Mouse (Mus musculus): ENCODE results near the gene Zbtb48.
"Not testable (repeated sequence)": the region's sequence is repeated elsewhere in the genome, so short reads cannot be mapped to it uniquely, and the experiment has no call there.

Zbtb48 gene

DNA sequence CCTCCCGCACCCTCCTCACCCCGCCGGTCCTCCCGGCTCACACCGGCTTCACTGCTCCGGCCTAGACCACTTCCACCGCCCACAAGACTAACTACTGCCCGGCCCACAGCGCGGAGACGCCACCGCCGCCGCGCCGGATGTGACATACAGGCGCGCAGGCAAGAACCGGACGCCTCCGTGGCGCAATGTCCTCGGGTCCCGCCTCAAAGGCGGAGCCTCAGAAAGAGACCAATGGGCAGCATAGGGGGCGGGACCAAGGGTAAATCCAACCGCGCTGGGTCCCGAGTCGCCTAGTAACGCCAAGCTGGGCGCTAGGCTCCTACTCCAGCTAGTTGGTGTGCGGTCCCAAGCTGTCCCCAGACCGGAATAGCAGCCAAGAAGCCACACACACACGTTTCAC is at the start of gene Zbtb48:
Gene Zbtb48, minus strand, starts transcription at position 148 of the 400 bp plus-strand sequence.
- in situ Hi-C loops (cut with MboI, MseI): no loop called here

DNA sequence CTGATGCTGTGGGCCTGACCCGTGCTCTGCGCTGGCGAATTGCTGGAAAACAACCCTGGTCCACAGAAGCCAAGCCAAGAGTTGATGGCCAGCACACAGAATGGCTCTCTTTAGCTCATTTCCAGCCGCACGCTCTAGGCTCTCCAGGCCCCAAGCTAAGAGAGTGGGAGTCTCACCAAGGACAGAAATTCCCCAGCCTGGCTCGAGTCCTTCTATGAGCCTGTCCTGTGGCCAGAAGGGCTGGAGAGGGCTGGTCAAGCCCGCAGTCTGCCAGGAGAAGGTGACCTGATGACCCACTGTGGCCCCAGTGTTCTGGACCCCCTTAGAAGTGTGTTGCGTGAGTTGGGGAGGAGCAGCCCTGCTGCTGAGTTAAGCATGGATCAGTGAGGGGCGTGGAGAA is 49.7 kb upstream of the Zbtb48 start:
- in situ Hi-C loops (cut with MboI, MseI): no loop called here

DNA sequence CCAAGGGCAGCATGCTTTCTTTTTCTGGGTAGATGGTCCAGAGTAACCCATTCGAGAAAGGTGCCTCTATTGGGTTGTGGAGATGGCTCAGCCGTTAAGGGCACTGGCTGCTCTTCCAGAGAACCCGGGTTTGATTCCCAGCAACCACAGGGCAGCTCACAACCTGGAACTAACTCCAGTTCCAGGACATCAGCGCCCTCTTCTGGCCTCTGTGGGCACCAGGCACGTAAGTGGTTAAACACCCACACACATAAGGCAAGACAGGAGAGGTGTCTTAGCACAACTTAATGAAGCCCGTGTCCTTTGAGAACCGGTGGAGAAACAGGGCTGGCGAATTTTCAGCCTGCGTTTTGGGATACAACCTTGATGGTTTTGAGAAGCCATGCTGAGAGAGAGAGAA is 47.1 kb upstream of the Zbtb48 start:
- in situ Hi-C loops (cut with MboI, MseI): no loop called here

DNA sequence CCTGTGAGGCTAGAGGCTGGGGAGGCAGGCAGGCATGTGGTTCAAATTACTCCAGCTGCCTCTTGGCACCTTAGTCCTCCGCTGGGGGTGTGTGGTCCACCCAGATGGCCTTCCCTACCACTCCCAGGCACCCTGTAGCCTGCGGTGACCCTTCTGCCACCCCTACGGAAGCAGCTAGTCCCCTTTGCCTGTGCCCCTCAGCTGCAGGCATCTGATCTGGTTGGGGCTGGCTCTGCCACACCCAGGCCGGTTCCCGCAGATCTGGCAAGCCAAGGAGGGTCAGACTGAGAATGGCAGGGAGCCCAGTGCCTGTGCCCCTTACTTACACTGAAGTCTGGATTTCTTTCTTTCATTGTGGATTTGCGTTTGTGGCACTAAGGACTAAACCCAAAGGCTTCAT is 46.2 kb upstream of the Zbtb48 start:
- in situ Hi-C loops (cut with MboI, MseI): no loop called here

DNA sequence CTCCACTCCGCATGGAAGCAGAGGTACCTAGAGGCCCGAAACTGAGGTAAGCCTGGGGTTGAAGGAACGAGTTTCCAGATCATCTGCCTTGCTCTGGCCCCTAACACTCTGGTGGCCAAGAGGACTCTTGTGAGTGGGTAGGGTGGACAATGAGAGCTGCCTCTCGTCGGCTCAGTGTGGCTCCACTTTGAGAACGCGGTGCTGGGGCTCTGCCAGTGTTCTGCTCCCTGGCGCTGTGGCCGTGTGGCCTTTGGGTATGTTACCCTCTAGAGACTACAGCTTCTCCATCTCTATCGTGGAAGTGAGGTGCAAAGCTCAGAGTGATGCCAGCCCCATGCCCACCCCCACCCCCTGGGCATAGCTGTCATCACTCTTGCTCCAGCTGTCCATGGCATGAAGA is 45.2 kb upstream of the Zbtb48 start:
- in situ Hi-C loops (cut with MboI, MseI): no loop called here

DNA sequence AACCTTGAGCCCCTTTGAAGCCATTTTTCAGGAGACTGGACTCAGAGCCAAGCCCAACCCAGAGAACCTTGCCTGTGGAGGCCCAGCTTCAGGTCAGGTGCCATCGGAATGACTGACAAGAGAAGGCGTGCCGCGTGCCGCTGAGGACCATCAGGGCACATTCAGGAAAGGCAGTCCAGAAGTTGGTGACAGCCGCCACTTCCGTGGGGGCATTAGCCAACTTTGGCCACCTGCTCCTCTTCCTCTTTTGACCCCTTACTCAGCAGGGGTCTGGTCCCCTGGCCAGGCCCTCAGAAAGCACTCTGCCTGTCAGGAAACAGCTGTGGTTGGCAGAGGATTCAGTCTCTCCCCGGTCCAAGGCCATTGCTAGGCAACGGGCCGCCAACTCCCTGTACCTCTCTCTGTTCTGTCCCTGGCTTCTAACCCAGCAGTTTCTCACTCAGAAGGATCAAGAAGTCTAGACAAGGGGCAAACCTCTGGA is 44.7 kb upstream of the Zbtb48 start, which contains the start of gene Plekhg5:
Gene Plekhg5, plus strand, starts transcription at position 378 of the 481 bp plus-strand sequence.
- in situ Hi-C loops (cut with MboI, MseI): no loop called here

DNA sequence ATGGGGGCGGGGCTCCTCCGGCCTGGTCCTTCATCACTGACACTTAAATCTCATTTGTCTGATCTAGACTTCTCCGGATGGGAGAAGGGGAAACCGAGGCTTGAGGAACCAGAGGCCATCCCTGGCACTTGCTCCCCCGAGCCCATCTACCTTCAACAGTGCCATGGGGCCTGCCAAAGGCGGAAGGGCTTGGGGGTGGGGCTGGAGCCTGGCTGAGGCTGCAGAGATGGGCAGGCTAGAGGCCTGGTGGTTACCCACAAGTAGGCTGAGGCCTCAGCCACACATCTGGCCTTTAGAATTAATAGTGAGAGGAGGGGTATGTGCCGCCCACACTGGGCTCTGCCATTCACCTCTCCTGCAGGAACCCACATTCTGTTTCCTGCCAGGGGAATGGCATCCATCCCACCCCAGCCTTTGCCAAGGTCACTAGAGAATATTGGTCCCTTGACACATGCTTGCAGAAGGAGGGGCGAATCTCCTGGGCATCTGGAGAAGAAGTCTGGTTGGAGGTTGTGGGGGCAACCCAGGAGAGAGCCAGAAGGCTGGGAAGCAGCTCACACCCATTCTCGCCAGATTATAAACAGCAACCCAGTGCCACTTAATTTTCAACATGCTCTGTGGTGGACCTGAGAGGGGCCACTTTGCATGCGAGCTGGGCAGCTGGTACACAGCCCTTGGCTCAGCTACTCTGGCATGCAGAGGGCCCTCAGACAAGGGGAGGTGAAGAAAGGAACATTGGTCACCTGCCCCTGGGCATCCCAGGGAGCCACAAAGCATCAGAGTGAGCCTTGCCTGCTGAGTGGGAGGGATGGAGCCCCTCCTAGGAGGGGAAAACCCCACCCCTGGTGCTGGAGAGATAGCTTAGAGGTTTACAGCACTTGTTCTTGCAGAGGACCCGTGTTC is 43.3 kb upstream of the Zbtb48 start:
- in situ Hi-C loops (cut with MboI, MseI): no loop called here

DNA sequence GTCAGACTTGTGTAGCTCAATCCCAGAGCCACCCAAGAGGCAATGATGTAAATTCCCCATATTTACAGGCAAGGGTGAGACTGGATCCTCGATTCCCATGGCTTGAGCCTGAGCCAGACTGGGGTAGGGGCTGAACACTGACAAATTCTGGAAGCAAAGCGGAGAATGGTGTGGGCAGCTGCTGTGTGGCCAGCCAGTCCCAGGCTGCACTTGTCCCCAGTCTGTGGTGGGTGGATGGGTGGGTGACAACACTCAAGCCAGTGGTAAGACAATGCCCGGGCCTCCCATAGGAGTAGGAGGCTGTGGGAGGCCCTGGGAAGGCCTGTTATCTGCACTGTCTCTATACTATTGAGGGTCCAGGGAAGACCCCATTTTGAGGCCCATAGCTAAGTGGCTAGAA is 41.8 kb upstream of the Zbtb48 start:
- in situ Hi-C loops (cut with MboI, MseI): no loop called here

DNA sequence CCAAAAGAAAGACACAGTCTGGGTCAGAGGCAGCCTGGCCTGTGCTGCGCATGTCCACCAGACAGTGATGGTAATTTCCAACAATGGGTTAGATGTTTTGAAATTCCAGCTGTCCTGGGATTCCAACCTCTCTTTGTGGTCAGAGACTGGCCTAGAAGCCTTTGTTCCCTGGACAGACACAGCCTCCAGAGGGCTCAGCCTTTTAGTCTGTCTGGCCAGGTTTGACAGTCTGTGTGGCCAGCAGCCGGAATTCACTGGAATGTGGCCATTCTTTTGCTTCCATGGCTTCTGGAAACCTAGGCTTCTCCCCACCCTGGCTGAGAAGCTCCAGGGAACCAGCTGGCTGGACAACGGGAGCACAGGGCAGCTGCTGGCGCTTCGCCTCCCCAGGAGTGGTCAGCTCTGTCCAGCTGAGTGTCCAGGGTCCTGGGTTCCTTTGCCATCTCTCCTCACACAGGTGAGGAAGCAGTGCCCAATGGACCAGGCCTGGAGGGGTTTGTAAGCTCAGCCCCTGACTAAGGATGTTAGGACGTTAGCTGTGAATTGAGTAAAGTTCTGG is 40.8 kb upstream of the Zbtb48 start:
- in situ Hi-C loops (cut with MboI, MseI): no loop called here

DNA sequence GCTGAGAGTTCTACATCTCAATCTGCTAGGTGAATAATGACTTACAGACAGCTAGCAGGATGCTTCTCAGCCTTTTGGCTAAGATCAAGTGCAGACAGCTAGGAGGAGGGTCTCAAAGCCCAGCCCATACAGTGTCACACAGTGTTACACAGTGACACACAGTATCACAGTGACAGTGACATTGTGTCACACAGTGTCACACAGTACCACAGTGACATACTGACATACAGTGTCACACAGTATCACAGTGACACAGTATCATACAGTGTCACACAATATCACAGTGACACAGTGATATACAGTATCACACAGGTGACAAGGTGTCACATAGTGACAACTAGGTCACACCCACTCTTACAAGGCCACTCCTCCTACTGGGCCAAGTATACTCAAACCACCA is 39.8 kb upstream of the Zbtb48 start:
- in situ Hi-C loops (cut with MboI, MseI): no loop called here

DNA sequence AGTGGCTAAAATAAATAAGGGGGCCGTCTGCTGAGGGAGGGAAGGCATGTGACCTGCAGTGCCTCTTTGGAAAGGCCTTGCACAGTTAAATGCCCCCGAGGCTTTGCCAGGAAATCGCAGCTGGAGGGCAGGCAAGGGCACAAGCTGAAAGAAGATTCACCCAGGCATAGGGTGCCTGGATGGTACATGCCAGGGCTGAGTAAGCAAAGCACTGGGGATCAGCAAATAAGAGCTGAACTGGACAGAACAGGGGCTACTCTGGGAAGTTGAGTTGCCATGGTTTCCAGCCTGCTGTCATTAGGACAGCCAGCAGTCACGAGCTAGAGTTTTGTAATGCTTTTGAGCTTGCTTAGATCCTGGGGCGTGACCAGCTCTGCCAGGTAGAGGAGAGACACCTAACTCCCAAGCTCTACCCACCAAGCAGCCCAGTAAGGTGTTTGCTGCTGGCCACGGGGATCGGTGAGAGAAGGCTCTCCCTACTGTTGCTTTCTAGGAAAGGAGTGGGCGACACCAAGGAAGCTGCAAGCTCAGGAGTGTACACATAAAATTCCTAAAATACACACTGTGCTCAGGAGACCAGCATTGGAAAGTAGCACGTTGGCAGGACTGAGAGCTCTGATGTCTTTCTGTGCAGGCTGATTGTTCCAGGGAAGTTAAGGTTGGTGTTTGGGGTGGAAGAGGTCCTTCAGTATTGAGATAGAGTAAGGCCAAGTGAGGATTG is 35.1 kb upstream of the Zbtb48 start:
- in situ Hi-C loops (cut with MboI, MseI): no loop called here

DNA sequence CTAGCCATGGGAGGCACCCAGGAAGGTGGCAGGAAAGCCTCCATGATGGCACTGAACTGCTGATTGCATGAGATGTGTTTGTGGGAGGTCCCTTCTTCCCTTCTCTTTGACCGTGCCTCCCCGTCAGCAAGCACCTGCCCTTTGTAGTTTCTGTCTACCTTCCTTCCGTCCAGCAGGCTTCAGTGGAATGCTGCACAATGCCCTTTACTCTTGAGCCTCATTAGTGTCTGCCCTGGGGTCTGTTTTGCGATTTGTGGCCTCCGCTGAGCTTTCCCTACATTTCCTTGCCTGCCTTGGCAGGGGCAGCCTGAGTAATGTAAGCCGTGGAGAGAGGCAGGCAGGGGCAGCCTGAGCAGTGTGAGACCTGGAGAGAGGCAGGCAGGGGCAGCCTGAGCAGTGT is 17.1 kb upstream of the Zbtb48 start:
- in situ Hi-C loops (cut with MboI, MseI): no loop called here

DNA sequence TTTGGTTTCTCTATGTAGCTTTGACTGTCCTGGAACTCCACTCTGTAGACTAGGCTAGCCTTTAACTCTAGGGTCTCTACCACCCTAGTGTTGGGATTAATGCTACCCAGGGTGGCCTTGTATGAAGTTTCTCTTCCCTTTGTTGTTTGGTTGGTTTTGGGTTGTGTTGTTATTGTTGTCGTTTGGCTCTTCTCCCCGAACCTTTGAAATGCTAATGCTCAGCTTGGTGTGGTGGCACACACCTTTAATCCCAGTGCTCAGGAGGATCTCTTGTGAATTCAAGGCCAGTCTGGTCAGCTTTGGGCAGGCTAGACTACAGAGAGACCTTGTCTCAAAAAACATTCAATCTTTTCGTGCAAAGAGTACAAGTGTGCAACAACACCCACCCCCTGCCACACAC is 15.7 kb upstream of the Zbtb48 start:
- in situ Hi-C loops (cut with MboI, MseI): no loop called here

DNA sequence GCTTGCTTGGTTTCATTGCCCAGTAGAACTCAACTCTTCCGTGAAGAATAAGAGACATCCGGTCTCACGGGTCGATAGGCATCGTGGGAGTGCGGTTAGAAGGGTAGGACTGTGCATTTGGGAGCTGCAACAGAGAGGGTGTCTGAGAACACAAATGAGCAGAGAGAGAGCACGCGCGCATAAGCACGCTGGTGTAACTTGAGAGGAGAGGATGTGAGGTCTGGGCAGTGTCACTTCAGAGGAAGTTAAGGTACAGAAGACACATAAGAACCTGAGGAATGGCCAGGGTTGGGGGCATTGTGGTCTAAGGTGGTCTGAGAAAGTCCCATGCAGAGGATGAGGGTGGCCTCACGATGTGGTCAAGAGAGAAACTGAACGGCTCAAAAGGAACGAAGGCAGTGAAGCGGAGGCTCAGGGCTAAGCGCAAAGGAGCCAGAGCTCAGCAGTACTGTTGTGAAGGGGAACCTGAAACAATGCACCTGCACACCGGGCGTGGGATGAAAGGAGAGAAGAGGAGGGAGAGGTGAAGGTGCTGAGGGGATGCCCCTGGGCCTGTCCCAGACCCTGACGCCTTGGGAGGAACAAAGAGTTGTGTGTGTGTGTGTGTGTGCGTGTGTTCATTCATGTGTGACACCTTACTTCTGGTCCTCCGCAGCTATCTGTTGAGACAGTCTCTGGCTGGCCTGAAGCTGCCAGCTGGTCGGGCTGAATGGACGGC is 14.6 kb upstream of the Zbtb48 start:
- in situ Hi-C loops (cut with MboI, MseI): no loop called here

DNA sequence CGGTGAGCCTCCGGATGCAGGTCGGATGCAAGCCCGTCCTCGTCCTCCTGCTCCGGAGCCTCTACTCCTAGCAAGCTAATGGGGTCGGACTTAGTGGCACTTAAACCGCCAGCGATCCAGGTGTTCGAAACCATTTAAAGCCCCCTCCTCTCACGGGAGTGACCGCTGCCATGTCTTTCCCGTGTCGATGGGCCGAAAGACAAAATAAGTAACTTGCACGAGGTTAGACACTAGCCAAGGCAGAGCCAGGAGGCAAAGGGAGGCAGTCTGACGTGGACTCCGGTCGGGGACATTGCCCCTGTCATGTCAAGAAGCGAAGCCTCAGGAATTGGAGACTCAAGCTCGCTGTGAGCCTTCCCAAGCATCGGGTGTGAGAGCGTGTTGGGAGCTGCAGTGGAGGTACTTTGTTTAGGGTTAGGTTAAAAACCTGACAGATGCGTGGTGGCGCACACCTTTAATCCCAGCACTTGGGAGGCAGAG is 12.4 kb upstream of the Zbtb48 start:
- in situ Hi-C loops (cut with MboI, MseI): no loop called here

DNA sequence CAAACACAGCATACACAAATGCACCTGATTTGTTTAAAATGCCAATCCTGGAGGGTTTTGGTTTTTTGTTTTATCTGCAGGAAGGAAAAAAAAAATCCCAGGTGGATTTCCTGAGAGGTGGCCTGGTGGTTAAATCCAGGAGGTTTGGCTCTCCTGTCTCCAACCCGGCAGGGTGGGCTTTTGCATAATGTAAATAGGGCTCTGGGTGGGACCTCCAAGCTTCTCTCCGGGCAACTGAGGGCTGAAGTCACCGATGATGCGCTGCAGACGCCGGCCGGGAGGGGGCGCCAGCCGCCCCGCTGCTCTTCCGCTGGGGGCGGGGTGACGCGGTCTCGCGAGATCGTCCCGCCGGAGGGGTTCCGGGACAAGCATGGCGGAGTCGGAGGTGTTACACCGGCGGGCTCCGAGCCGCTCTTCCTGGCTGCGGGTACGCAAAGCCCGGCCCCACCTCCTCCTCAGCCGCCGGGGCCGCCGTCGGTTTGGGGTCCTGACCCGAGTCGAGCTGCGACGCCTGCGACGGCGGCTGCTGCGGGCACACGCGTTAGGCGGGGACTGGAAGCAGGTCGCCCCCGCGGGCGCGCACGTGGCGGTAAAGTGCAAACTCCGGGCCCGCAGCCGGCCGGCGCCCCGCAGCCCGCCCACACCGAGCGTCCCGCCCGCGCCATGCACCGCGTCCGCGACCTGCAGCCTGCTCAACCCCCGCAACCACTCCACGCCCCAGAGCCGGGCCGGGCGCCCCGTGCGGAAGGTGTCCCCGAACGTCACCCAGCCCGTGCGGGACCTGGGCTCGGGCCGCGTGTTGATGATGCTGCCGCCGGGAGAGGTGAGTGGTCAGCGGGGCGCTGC is 11.7 kb upstream of the Zbtb48 start, which contains the start of gene Nol9:
Gene Nol9, plus strand, starts transcription at position 337 of the 846 bp plus-strand sequence.
- in situ Hi-C loops (cut with MboI, MseI): no loop called here

DNA sequence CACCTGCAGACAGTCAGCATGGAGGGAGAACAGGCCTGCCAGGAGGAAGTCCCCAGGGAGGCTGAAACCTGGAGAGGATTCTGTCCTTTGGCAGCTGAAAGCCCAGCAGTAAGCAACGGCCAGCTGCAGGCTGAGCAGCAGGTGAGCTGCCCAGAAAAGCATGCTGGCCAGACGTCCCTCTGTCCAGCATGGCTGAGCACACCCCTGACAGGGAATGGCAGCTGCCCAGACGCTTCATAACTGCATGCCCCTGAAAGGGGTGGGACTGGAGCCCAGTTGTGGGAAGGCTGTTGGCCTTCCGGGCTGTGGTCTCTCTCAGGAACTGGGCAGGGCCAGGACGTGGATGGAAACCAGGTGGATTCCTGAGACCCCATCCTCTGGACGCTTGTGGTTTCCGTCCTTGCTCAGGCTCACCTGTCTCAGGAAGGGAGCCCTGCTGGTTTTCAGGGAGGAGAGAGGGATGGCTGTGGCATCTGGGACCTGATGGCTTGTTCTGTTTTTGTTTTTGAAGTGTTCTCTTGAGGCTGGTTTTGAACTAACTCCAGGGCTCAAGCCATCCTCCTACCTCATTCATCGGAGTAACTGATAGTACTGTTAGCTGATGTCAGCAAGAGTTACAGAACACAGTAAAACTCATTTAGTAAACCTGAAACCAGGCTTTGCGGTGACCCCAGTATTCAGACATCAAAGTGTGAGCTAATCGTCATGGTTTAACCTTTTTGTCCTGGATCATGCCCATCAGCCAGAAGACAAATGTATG is 10.9 kb upstream of the Zbtb48 start, which contains the start of gene Tas1r1:
Gene Tas1r1, minus strand, starts transcription at position 344 of the 760 bp plus-strand sequence.
- in situ Hi-C loops (cut with MboI, MseI): no loop called here

DNA sequence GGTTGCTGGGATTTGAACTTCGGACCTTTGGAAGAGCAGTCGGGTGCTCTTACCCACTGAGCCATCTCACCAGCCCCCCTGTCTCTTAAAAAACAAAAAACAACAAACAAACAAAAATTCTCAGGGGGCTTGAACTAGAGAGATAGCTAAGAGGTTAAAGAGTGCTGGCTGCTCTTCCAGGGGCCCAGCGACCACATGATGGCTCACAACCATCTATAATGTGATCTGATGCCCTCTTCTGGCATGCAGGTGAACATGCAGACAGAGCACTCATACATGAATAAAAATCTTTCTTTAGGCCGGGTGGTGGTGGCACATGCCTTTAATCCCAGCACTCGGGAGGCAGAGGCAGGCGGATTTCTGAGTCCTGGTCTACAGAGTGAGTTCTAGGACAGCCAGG is 9.0 kb upstream of the Zbtb48 start:
- in situ Hi-C loops (cut with MboI, MseI): not testable (repeated sequence)

DNA sequence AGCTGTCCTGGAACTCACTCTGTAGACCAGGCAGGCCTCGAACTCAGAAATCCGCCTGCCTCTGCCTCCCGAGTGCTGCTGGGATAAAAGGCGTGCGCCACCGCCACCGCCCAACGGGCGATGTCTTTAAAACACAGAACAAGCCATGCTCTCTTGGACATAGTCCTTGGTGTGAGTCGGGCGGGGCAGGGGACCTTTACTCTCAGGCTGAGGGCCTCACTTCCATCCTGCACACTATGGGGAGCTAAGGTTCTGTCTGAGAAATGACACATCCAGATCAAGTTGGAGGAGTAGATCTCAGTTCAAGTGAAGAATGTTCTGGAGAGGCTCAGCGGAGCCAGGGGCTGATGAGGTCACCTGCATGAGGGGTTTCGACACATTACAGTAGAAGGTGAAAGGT is 5.5 kb upstream of the Zbtb48 start:
- in situ Hi-C loops (cut with MboI, MseI): loop anchor here (5.0 kb wide), 1 partner anchor 51 kb away; no protein-coding TSS in a partner anchor

DNA sequence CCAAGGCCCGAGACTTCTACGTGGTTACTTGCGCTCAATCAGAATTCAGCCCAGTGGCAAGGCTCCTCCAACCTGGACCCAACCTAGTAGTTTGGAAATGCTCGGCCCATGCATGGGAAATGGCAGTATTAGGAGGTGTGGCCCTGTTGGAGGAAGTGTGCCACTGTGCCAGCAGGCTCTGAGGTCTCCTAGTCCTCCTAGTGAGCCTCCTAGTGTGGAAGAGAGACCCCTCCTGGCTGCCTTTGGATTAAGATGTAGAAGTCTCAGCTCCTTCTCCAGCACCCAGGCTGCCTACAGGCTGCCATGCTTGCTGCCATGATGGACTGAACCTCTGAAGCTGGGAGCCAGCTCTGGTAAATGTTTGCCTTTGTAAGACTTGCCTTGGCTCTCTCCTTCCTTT is 2.5 kb upstream of the Zbtb48 start:
- in situ Hi-C loops (cut with MboI, MseI): loop anchor here (5.0 kb wide), 1 partner anchor 48 kb away; no protein-coding TSS in a partner anchor
